Mouse (Mus musculus) mesoderm, embryonic 11.5 days (tissue): ENCODE data around the gene Cmtm6.
"Not testable (repeated sequence)": the region's sequence is repeated elsewhere in the genome, so short reads cannot be mapped to it uniquely, and the experiment has no call there.

Experiments used
- DNase-seq: peaks from one replicate; pipeline ENCODE4 v3.0.0-alpha.2; 2012; ENCODE audit warnings: low read depth, low spot score

Gene Cmtm6

GRCm38 (mm10) chr9:114731011-114731755 is at the start of gene Cmtm6:
Cmtm6 (plus strand) TSS chr9:114731116.
- DNase-seq, result peak; percentile 96

GRCm38 (mm10) chr9:114682193-114682592 is 48.7 kb upstream of the Cmtm6 start:
- DNase-seq, result no peak

GRCm38 (mm10) chr9:114686245-114686644 is 44.7 kb upstream of the Cmtm6 start:
- DNase-seq, result no peak

DNA sequence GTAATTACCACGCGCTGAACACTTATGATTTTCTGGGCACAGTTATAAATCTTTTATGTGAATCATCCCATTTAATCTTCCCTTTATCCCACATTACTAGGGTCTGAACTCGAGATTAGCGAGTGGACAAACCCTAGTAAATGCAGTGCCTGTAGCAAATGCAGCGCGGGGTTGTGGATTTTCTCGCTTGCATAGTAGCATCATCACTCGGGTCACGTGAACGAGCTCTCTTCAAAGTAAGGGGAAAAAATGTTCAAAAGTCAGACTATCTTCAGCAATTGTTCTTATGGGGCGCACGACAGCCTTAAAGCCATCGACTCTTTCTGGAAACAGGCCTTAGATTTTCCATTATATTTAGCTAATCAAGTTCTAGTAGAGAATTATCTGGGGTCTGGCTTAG is 43.3 kb upstream of the Cmtm6 start:
- DNase-seq, result no peak

DNA sequence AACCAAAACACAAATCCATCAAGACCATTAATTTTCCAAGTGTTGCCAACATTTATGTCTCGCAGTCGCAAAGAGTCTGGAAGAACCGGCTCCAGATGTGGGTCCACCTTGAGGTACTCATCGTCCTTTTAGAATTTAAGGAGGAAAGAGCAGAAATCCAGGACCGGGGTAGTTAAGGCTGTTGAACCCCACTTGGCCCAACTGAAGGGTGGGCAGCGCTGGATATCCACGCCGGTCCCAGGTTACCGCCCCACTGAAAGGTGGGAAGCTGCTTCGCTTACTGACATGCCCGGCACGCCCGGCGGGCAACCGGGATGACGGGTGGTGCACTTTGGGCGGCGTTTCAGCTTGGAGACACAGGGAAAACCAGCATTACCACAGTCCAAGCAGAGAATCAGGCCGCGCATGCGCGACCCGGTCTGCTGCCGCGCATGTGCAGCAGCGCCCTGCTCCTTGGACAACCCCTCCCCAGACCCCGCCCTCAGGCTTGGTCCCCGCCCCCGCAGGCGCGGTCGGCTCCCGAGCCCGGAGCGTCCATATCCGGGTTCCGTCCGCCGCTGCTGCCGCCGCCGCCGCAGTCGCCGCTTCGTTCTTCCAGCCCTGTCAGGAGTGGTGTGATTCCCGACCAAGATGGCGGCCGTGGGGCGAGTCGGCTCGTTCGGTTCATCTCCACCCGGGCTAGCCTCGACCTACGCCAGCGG is 42.5 kb upstream of the Cmtm6 start, which contains the start of gene Dync1li1:
Gene Dync1li1 (plus strand): TSS at position 539 of the 701 bp plus-strand sequence.
- peak; percentile 98 for DNase-seq

DNA sequence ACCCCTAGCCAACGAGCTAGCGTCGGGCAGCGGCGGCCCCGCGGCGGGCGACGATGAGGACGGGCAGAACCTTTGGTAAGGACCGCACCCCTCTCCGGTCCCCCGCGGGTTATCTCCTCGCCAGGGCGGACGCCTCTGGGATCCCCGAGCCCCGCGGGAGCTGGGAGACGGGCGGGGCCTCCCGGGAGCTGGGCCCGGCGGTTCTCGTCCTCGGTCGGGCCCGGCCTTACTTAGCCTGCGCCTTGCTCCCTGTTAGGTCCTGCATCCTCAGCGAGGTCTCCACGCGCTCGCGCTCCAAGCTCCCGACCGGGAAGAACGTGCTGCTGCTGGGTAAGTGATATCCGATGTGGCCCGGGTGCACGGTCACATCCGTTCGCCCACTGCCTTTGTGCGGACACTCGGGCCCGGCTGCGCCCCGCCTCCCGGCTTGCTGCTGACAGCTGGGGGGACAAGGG is 41.9 kb upstream of the Cmtm6 start:
- peak; percentile 50 for DNase-seq

GRCm38 (mm10) chr9:114690119-114690601 is 40.8 kb upstream of the Cmtm6 start:
- peak; percentile 25 for DNase-seq

DNA sequence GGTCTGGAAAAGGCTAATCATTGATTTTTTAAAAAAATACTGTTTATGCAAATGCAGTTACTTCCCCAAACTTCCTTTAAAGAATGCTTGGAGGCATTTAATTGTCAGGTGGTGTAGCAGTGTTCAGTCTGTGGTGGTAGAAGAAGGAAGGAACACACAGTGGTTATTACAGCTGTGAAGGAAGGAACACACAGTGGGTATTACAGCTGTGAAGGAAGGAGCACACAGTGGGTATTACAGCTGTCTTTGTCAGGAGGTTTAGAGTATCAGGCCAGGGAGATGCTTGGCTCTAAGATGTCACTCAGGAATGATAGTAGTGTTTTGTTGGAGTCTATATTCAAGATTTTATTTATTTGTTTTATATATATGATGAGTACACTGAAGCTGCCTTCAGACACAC is 39.8 kb upstream of the Cmtm6 start:
- no peak for DNase-seq

DNA sequence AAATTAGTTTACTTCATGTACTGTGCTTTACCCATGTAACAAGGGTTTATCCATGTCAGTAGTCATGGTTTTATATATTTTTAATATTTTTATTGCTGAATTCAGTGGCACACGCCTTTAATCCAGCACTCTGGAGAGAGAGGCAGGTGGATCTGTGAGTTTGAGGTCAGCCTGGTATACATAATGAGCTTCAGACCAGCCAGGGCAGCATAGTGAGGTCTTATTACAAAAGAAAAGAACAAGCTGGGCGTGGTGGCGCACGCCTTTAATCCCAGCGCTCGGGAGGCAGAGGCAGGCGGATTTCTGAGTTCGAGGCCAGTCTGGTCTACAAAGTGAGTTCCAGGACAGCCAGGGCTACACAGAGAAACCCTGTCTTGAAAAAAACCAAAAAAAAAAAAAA is 35.3 kb upstream of the Cmtm6 start:
- not testable (repeated sequence) for DNase-seq

DNA sequence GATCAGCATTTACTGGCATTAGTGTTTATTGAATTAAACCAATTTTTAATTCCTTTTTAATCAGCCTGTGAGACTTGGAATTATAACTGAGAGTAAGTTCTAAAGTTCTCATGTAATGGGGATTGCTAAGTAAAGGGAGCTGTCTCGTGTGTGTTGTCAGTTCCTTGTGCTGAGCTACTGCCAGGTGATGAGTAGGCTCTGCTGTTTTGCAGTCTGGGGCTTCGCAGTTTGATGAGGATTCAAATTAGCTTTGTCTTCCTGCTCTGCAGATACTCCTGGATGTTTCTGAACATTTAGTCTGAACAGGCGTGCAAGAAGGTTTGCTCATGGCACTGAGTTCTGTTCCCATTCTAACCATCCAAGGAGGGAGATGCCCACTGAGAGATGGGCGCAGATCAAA is 33.8 kb upstream of the Cmtm6 start:
- no peak for DNase-seq

DNA sequence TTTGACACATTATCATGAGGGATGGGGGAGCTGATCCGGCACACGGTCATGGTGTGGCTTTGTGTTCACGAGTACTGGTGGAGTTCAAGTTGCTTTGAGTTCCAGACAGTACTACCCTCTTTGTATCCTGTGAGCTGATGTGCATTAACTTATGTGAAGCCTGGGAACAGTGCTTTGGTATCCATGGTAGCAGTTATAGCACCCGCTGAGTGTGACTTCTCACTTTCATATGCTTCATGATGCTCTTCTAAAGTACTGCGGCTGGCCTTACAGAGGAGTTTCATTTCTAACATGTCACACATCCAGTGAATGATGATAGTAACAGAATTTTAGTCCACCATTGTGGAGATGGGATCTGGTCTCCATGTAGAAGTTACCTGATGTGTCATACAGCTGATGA is 33.0 kb upstream of the Cmtm6 start:
- no peak for DNase-seq

DNA sequence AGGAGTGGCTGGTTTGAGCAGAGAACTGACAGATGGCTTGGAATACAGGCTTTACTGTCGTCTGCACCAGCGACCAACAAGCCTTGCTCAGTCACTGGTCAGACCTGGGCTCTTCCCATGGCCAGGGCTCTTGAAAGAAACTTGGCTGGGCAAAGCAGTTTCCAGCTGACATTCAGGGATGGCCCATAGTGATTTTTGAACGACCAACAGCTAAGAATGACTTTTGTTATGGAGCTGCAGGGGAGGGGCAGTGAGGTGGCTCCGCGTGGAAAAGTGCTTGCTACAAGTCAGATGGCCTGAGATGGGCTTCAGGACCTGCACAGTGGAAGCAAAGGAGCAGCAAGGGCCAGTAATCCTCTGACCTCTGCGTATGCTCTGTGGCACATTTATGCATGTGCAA is 31.7 kb upstream of the Cmtm6 start:
- DNase-seq, result no peak

GRCm38 (mm10) chr9:114699882-114700665 is 30.8 kb upstream of the Cmtm6 start:
- no peak for DNase-seq

DNA sequence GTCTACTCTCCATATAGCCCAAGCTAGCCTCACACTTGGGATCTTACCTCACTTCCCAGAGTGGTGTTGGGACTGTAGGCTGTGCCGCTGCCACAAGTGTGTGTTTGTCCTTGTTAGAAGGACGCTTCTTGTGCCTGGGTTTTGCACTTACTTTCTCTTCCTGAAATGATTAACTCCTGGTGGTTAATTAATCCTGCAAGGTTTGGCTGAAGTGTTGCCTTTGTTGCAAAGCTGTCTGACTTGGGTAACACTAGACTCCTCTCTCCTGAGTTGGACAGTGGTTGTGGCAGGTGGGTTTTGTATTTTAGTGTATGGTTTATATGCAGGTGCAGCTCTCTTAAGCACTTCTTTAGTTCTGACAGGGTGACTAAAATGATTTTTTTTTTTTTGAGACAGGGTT is 29.9 kb upstream of the Cmtm6 start:
- DNase-seq, result no peak

GRCm38 (mm10) chr9:114701921-114702320 is 29.0 kb upstream of the Cmtm6 start:
- DNase-seq, result no peak

DNA sequence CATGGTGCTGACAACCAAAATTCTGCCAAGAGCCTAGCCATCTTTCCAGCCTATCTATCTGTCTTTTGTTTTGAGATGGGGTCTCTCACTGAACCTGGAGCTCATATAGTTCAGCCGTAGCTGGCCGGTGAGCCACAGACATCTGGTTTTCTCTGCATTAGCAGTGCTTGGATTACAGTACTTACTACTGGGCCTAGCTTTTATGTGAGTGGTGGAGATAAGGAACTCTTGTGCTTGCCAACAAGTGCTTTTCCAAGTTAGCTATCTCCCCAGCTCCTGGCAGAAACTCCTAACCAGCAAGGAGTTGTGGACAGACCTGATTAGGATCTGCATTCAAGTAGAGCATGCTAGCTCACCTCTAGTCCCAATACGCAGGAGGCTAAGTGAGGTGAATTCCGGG is 23.1 kb upstream of the Cmtm6 start:
- DNase-seq, result no peak

DNA sequence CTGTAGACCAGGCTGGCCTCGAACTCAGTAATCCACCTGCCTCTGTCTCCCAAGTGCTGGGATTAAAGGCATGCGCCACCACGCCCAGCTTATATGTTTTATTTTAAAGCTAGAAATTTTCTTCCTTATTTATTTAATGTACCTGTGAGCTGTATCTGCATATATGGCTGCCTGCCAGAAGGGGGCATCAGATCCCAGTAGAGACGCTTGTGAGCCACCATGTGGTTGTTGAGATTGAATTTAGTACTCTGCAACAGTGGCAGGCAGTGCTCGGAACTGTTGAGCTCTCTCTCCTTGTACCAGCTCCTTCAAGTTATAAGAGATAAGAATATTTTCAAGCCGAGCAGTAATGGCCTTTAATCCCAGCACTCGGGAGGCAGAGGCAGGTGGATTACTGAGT is 20.6 kb upstream of the Cmtm6 start:
- DNase-seq, result peak; percentile 24

GRCm38 (mm10) chr9:114713481-114713880 is 17.4 kb upstream of the Cmtm6 start:
- DNase-seq, result no peak

DNA sequence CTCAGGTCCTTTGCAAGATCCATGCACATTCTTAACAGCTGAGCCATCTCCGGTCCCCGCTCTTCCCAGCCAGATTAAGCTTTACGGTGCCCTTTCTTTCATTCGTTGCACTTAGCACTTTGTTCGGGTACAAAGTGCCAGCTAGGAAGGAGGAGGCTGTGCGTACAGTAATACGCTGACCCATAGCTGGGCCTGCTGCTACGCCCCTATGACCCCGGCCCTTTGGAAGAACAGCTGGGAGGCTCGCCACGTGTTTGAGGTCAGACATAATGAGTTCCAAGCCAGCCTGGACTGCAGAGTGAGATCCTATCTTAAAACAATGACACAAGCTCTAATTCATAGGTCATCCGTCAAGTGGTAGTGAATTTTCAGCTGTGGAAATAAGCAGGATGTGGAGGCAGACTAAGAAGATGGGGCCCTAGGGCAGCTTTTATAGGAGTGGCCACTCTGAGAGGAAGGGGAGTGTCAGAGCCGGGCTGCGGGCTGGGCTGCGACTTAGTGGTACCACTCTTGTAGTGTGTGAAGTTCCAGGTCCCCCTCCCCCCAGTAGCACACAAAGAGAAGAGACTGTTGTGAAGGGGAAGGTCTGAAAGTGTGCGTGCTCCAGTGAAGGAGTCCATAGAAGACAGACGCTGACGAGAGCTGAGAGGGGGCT is 14.1 kb upstream of the Cmtm6 start:
- peak; percentile 24 for DNase-seq

DNA sequence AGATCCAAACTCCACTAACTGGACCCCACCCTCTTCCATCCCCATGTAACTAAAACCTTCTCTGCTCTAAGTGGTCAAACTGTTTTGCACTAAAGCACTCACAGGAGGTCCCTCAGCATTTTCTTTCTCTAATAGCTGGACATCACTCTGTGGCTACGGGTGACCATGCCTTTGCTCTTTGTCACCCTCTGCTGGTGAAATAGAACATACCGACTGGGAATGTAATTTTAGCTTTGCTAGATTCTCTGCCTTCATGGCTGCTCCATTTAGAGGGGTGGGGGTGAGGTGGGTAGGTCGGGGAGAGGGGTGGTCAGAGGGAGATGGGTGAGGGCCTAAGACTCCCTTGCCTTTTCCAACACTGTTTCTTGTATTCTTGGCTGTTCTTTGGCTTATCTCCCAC is 3.6 kb upstream of the Cmtm6 start:
- DNase-seq, result peak; percentile 75

- not testable (repeated sequence) for DNase-seq
Measured at GRCm38 (mm10) chr9:114728432-114728831, 2.5 kb upstream of the Cmtm6 start.
